Mouse (Mus musculus) forebrain, embryonic 15.5 days (tissue): Measurements from ENCODE around the gene Prkn. TPM values are rescaled to one million over a fixed set of nuclear protein-coding genes. Genes with fewer than 3 reads are reported as not detected.

Experiments used
- ATAC-seq: fragments of 200-750 bp; cut with Nextera tagmentation; replicated peaks from 2 replicates; pipeline ENCODE4 v1.8.0; 2017; ENCODE audit warnings: mild to moderate bottlenecking, moderate TSS enrichment, moderate library complexity
- H3K27ac ChIP-seq: fragments of 300-500 bp; sonication (generic); replicated peaks from 2 replicates; pipeline ENCODE4 v1.5.1; 2015; ENCODE audit warnings: mild to moderate bottlenecking, inconsistent platforms
- H3K27me3 ChIP-seq: fragments of 300-500 bp; sonication (generic); 2 replicates; pipeline ENCODE4 v1.6.1; 2015; ENCODE audit warnings: inconsistent platforms
- H3K36me3 ChIP-seq: fragments of 300-500 bp; sonication (generic); 2 replicates; pipeline ENCODE4 v1.6.1; 2015; ENCODE audit warnings: mild to moderate bottlenecking, inconsistent platforms
- H3K4me1 ChIP-seq: fragments of 300-500 bp; sonication (generic); 2 replicates; pipeline ENCODE4 v1.6.1; 2015; ENCODE audit warnings: inconsistent platforms
- H3K4me2 ChIP-seq: fragments of 300-500 bp; sonication (generic); replicated peaks from 2 replicates; pipeline ENCODE4 v1.6.1; 2015; ENCODE audit warnings: mild to moderate bottlenecking, inconsistent platforms
- H3K4me3 ChIP-seq: fragments of 300-500 bp; sonication (generic); 2 replicates; pipeline ENCODE4 v1.5.1; 2015; ENCODE audit warnings: mild to moderate bottlenecking, inconsistent platforms
- H3K9ac ChIP-seq: fragments of 300-500 bp; sonication (generic); replicated peaks from 2 replicates; pipeline ENCODE4 v1.6.1; 2015; ENCODE audit warnings: mild to moderate bottlenecking, inconsistent platforms
- H3K9me3 ChIP-seq: fragments of 300-500 bp; sonication (generic); 2 replicates; pipeline ENCODE4 v1.6.1; 2016; ENCODE audit warnings: inconsistent platforms
- WGBS: fragments of 180-500 bp; shearing (Covaris S2); methylation state at CpG from one replicate; pipeline ENCODE4 v1.1.7; 2015; ENCODE audit warnings: mixed read lengths; 5-methylcytosine and 5-hydroxymethylcytosine counted together
- polyA plus RNA-seq: library from polyadenylated mRNA; unstranded; fragments of >200 nt; fragmentation: Nextera tagmentation; extraction: Ambion mirVana; gene quantifications from 2 replicates; pipeline ENCODE4 v1.2.1, GENCODE M21; 2015

The Prkn gene
- polyA plus RNA-seq, 1 experiment from 2014 or later: 3.6 TPM

- WGBS: 99% methylated on average over 4 of the region's 4 CpGs
- Histone ChIP-seq H3K9me3 (no peaks in the 10 kb centered on the region), H3K36me3 (no peaks in the 10 kb centered on the region), H3K27ac (no peak overlapping the region), H3K9ac (no peak overlapping the region), H3K4me2 (no peak overlapping the region), H3K27me3 (no peaks in the 10 kb centered on the region), H3K4me3 (no peak overlapping the region), H3K4me1 (no peaks in the 10 kb centered on the region)
- ATAC-seq: no peak
Measured at GRCm38 (mm10) chr17:11029348-11029747, 189.2 kb downstream of the Prkn start.

GRCm38 (mm10) chr17:11030936-11031335, 190.8 kb downstream of the Prkn start:
- H3K36me3 ChIP-seq: no peaks in the 10 kb centered on the region
- no peak overlapping the region for H3K9ac ChIP-seq
- no peaks in the 10 kb centered on the region for H3K4me1 ChIP-seq
- H3K9me3 ChIP-seq: no peaks in the 10 kb centered on the region
- no peak overlapping the region for H3K4me2 ChIP-seq
- ATAC-seq: no peak
- H3K27ac ChIP-seq: no peak overlapping the region
- H3K4me3 ChIP-seq: no peak overlapping the region
- no peaks in the 10 kb centered on the region for H3K27me3 ChIP-seq
- WGBS: 73% methylated on average over 4 of the region's 4 CpGs

- Histone ChIP-seq H3K9ac (no peak overlapping the region), H3K4me3 (no peak overlapping the region), H3K36me3 (no peaks in the 10 kb centered on the region), H3K27me3 (no peaks in the 10 kb centered on the region), H3K9me3 (no peaks in the 10 kb centered on the region), H3K27ac (no peak overlapping the region), H3K4me2 (no peak overlapping the region), H3K4me1 (no peaks in the 10 kb centered on the region)
- 90% methylated on average over 2 of the region's 2 CpGs for WGBS
- ATAC-seq: no peak
Measured at GRCm38 (mm10) chr17:11032366-11032765, 192.2 kb downstream of the Prkn start.

GRCm38 (mm10) chr17:11033594-11033993, 193.4 kb downstream of the Prkn start:
- WGBS: 38% methylated on average over 2 of the region's 2 CpGs
- no peaks in the 10 kb centered on the region for H3K36me3 ChIP-seq
- H3K4me3 ChIP-seq: no peak overlapping the region
- H3K27ac ChIP-seq: no peak overlapping the region
- ATAC-seq: no peak
- no peaks in the 10 kb centered on the region for H3K4me1 ChIP-seq
- H3K9me3 ChIP-seq: no peaks in the 10 kb centered on the region
- H3K9ac ChIP-seq: no peak overlapping the region
- H3K4me2 ChIP-seq: no peak overlapping the region
- no peaks in the 10 kb centered on the region for H3K27me3 ChIP-seq

- Histone ChIP-seq H3K4me3 (no peak overlapping the region), H3K4me1 (no peaks in the 10 kb centered on the region), H3K36me3 (no peaks in the 10 kb centered on the region), H3K27me3 (no peaks in the 10 kb centered on the region), H3K27ac (no peak overlapping the region), H3K9me3 (no peaks in the 10 kb centered on the region), H3K4me2 (no peak overlapping the region), H3K9ac (no peak overlapping the region)
- WGBS: 100% methylated on average over 1 of the region's 1 CpGs
- ATAC-seq: no peak
Measured at GRCm38 (mm10) chr17:11038272-11038671, 198.1 kb downstream of the Prkn start.

GRCm38 (mm10) chr17:11058986-11059385, 218.8 kb downstream of the Prkn start:
- no peaks in the 10 kb centered on the region for H3K27me3 ChIP-seq
- no peak for ATAC-seq

GRCm38 (mm10) chr17:11067076-11067703, 227.0 kb downstream of the Prkn start:
- no peaks in the 10 kb centered on the region for H3K27me3 ChIP-seq
- no peaks in the 10 kb centered on the region for H3K9me3 ChIP-seq
- H3K4me1 ChIP-seq: peaks cover 22% of the 10 kb centered on the region
- peak overlapping the region; percentile 47 for H3K27ac ChIP-seq
- H3K9ac ChIP-seq: 0 out of 2 replicates have a peak overlapping the region, but pooled peaks have one; percentile 5
- 4% methylated on average over 16 of the region's 16 CpGs for WGBS
- peak overlapping the region; percentile 27 for H3K4me2 ChIP-seq
- ATAC-seq: peak; percentile 44
- 0 out of 2 replicates have a peak overlapping the region, but pooled peaks have one; percentile 3 for H3K4me3 ChIP-seq
- no peaks in the 10 kb centered on the region for H3K36me3 ChIP-seq

More at GRCm38 (mm10) chr17:11058986-11059385, 218.8 kb downstream of the Prkn start:
- Histone ChIP-seq H3K4me1 (no peaks in the 10 kb centered on the region), H3K9ac (no peak overlapping the region), H3K27ac (no peak overlapping the region), H3K4me3 (no peak overlapping the region), H3K36me3 (no peaks in the 10 kb centered on the region), H3K4me2 (no peak overlapping the region), H3K9me3 (no peaks in the 10 kb centered on the region)
- WGBS: 86% methylated on average over 1 of the region's 1 CpGs

GRCm38 (mm10) chr17:11067704-11068475, 227.7 kb downstream of the Prkn start:
- H3K9me3 ChIP-seq: no peaks in the 10 kb centered on the region
- 0 out of 2 replicates have a peak overlapping the region, but pooled peaks have one; percentile 3 for H3K4me3 ChIP-seq
- H3K4me1 ChIP-seq: peaks cover 22% of the 10 kb centered on the region
- H3K9ac ChIP-seq: 0 out of 2 replicates have a peak overlapping the region, but pooled peaks have one; percentile 5
- 2% methylated on average over 14 of the region's 14 CpGs for WGBS
- ATAC-seq: peak; percentile 91
- peak overlapping the region; percentile 47 for H3K27ac ChIP-seq
- no peaks in the 10 kb centered on the region for H3K27me3 ChIP-seq
- no peaks in the 10 kb centered on the region for H3K36me3 ChIP-seq
- peak overlapping the region; percentile 27 for H3K4me2 ChIP-seq

GRCm38 (mm10) chr17:11070996-11071395, 230.8 kb downstream of the Prkn start:
- Histone ChIP-seq H3K4me2 (no peak overlapping the region), H3K9ac (no peak overlapping the region), H3K4me1 (peaks cover 28% of the 10 kb centered on the region), H3K36me3 (no peaks in the 10 kb centered on the region), H3K27ac (no peak overlapping the region), H3K27me3 (no peaks in the 10 kb centered on the region), H3K4me3 (no peak overlapping the region), H3K9me3 (no peaks in the 10 kb centered on the region)
- ATAC-seq: no peak

GRCm38 (mm10) chr17:11076319-11076903, 236.2 kb downstream of the Prkn start:
- 0 out of 2 replicates have a peak overlapping the region, but pooled peaks have one; percentile 4 for H3K4me2 ChIP-seq
- 9% methylated on average over 6 of the region's 6 CpGs for WGBS

GRCm38 (mm10) chr17:11086492-11086891, 246.3 kb downstream of the Prkn start:
- Histone ChIP-seq H3K9ac (no peak overlapping the region), H3K4me2 (no peak overlapping the region), H3K4me1 (peaks cover 13% of the 10 kb centered on the region), H3K27ac (no peak overlapping the region), H3K9me3 (no peaks in the 10 kb centered on the region), H3K36me3 (no peaks in the 10 kb centered on the region), H3K4me3 (no peak overlapping the region), H3K27me3 (no peaks in the 10 kb centered on the region)
- ATAC-seq: no peak
- WGBS: 38% methylated on average over 1 of the region's 1 CpGs

More at GRCm38 (mm10) chr17:11076319-11076903, 236.2 kb downstream of the Prkn start:
- peak; percentile 84 for ATAC-seq
- H3K27me3 ChIP-seq: no peaks in the 10 kb centered on the region
- no peaks in the 10 kb centered on the region for H3K9me3 ChIP-seq
- no peaks in the 10 kb centered on the region for H3K36me3 ChIP-seq
- H3K4me3 ChIP-seq: no peak overlapping the region
- no peak overlapping the region for H3K27ac ChIP-seq
- H3K4me1 ChIP-seq: peaks cover 16% of the 10 kb centered on the region
- H3K9ac ChIP-seq: no peak overlapping the region

- 81% methylated on average over 5 of the region's 5 CpGs for WGBS
- Histone ChIP-seq H3K9me3 (no peaks in the 10 kb centered on the region), H3K27me3 (no peaks in the 10 kb centered on the region), H3K9ac (no peak overlapping the region), H3K4me2 (no peak overlapping the region), H3K27ac (no peak overlapping the region), H3K4me1 (peaks cover 13% of the 10 kb centered on the region), H3K36me3 (no peaks in the 10 kb centered on the region), H3K4me3 (no peak overlapping the region)
- no peak for ATAC-seq
Measured at GRCm38 (mm10) chr17:11087088-11087487, 246.9 kb downstream of the Prkn start.
